Mouse (Mus musculus): ENCODE results near the gene Sspn.

DNA sequence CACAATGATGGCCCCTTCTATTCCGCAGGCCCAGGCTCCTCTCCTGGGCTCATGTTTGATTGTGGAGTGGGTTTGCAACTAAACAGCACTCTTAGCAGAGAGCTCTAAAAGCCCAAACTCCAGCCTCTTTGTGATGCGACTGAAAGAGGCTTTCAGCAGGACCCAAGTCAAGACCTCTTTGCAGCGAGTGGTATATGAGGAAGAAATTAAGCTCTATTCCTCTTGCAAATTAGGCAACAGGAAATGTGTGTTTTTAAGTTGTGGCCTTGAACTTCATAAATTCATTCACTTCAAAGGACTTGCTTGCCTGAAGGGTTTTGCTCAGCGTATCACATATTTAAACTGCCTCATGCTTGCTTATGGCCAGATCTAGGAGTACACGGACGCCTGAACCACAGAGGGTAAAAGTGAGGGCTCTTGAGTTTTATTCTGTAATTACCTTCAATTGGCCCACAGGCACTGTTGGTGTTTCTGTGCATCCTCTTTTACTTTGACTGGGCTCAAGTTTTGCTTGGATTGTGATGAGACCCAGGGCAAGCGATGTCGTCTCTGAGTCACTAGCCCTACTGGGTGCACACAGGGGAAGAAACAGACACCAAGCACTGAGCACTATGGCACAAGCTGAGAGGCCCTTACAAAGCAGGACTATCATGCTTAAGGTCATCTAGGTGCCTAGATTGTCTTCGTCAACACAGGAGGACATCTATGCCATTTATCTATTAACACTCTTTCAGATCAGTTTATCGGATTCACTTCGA, 73.9 kb downstream of the Sspn start:
- TF ChIP-seq CTCF (IDR thresholded peaks at IDR 0.05; ENCODE audit: low read depth, low read length) (no peak), POLR2AphosphoS5 (IDR thresholded peaks at IDR 0.05; ENCODE audit: insufficient replicate concordance, low read depth, low read length) (no peak)
